Mouse (Mus musculus) CH12.LX (cell line): ENCODE results near the gene Trp73. TPM values are rescaled to one million over a fixed set of nuclear protein-coding genes. Genes with fewer than 3 reads are reported as not detected.
A peak's percentile ranks its signal among the peaks of the same experiment; 100 is the strongest.

Experiments
- DNase-seq: peaks from one replicate; pipeline ENCODE4 v3.0.0-alpha.2; 2013; ENCODE audit errors: extremely low read depth
- H3K27ac ChIP-seq: 2 replicates; pipeline ENCODE4 v1.5.1; 2012; ENCODE audit warnings: low read depth, mild to moderate bottlenecking, control low read depth, moderate library complexity; ENCODE audit not compliant: insufficient read depth
- H3K27me3 ChIP-seq: replicated peaks from 2 replicates; pipeline ENCODE3; 2012; ENCODE audit warnings: inconsistent platforms
- H3K36me3 ChIP-seq, 2 experiments: replicated peaks in 1 of 2; 2 replicates each; pipeline versions ENCODE3 to v1.6.1; 2012; ENCODE audit warnings: inconsistent platforms in 1 of 2, low read length in 1 of 2, mild to moderate bottlenecking in 1 of 2, mixed read lengths in 1 of 2, moderate library complexity in 1 of 2; ENCODE audit not compliant: control insufficient read depth in 1 of 2, insufficient read depth in 1 of 2
- H3K4me1 ChIP-seq, 2 experiments: 2 replicates each; pipeline ENCODE4 v1.6.1; 2012; ENCODE audit warnings: inconsistent platforms in 1 of 2, moderate library complexity in 1 of 2; ENCODE audit not compliant: insufficient read depth in 2 of 2, control insufficient read depth in 1 of 2
- H3K4me2 ChIP-seq: 2 replicates; pipeline ENCODE4 v1.6.1; 2012; ENCODE audit warnings: low read depth, mild to moderate bottlenecking, control low read depth; ENCODE audit not compliant: poor library complexity, insufficient read depth, severe bottlenecking
- H3K4me3 ChIP-seq, 3 experiments: fragments of 150-350 bp in 1 of 3; sonication (generic) in 1 of 3; replicated peaks in 1 of 3; 2 replicates each; pipeline versions ENCODE3 to v1.5.1; 2011 to 2012; ENCODE audit warnings: low read depth in 2 of 3, low read length in 2 of 3, mild to moderate bottlenecking in 2 of 3, moderate library complexity in 2 of 3, control low read depth in 1 of 3, improper control_type of control experiment in 1 of 3, inconsistent platforms in 1 of 3, mixed read lengths in 1 of 3; ENCODE audit not compliant: poor library complexity in 1 of 3
- H3K79me2 ChIP-seq: replicated peaks from 2 replicates; pipeline ENCODE4 v1.6.1; 2012; ENCODE audit warnings: mild to moderate bottlenecking, moderate library complexity; ENCODE audit not compliant: control insufficient read depth, poor library complexity, insufficient read depth, severe bottlenecking; ENCODE audit errors: extremely low read depth
- H3K9ac ChIP-seq: 2 replicates; pipeline ENCODE4 v1.6.1; 2012; ENCODE audit warnings: low read depth, mild to moderate bottlenecking, control low read depth, moderate library complexity; ENCODE audit not compliant: insufficient read depth
- H3K9me3 ChIP-seq: replicated peaks from 2 replicates; pipeline ENCODE3; 2012; ENCODE audit warnings: low read length, inconsistent platforms, mixed read lengths
- BHLHE40 ChIP-seq: IDR thresholded peaks from 2 replicates; pipeline ENCODE4 v1.6.1; 2011; ENCODE audit warnings: mild to moderate bottlenecking, low read depth, low read length, improper control_type of control experiment
- CHD2 ChIP-seq: IDR thresholded peaks from 2 replicates; pipeline ENCODE4 v1.6.1; 2011; ENCODE audit warnings: low read length, improper control_type of control experiment
- ELF1 ChIP-seq: IDR thresholded peaks from 2 replicates; pipeline ENCODE4 v1.6.1; 2014; ENCODE audit warnings: low read depth, mild to moderate bottlenecking, inconsistent platforms, low read length, improper control_type of control experiment
- EP300 ChIP-seq: IDR thresholded peaks from 2 replicates; pipeline ENCODE4 v1.6.1; 2011; ENCODE audit warnings: low read length, improper control_type of control experiment
- ETS1 ChIP-seq: conservative IDR thresholded peaks from 2 replicates; pipeline ENCODE4 v1.6.1; 2012; ENCODE audit warnings: low read depth, mild to moderate bottlenecking, inconsistent platforms, low read length, improper control_type of control experiment, moderate library complexity
- HCFC1 ChIP-seq: IDR thresholded peaks from 2 replicates; pipeline ENCODE4 v1.6.1; 2012; ENCODE audit warnings: low read depth, mild to moderate bottlenecking, inconsistent platforms, low read length, improper control_type of control experiment
- IRF4 ChIP-seq: IDR thresholded peaks from 2 replicates; pipeline ENCODE4 v1.6.1; 2014; ENCODE audit warnings: low read depth, mild to moderate bottlenecking, inconsistent platforms, low read length, improper control_type of control experiment
- KAT2A ChIP-seq: IDR thresholded peaks from 2 replicates; pipeline ENCODE4 v1.6.1; 2012; ENCODE audit warnings: low read length, improper control_type of control experiment, inconsistent platforms; ENCODE audit not compliant: insufficient replicate concordance
- MAFK ChIP-seq: IDR thresholded peaks from 2 replicates; pipeline ENCODE4 v1.6.1; 2011; ENCODE audit warnings: low read length, improper control_type of control experiment; ENCODE audit not compliant: insufficient replicate concordance
- MAX ChIP-seq: IDR thresholded peaks from 2 replicates; pipeline ENCODE4 v1.6.1; 2011; ENCODE audit warnings: low read length, improper control_type of control experiment
- MAZ ChIP-seq: IDR thresholded peaks from 2 replicates; pipeline ENCODE4 v1.6.1; 2012; ENCODE audit warnings: low read depth, mild to moderate bottlenecking, inconsistent platforms, low read length, improper control_type of control experiment, moderate library complexity
- MEF2A ChIP-seq: IDR thresholded peaks from 2 replicates; pipeline ENCODE4 v1.6.1; 2014; ENCODE audit warnings: low read depth, mild to moderate bottlenecking, inconsistent platforms, low read length, improper control_type of control experiment, borderline replicate concordance
- MXI1 ChIP-seq: IDR thresholded peaks from 2 replicates; pipeline ENCODE4 v1.6.1; 2011; ENCODE audit warnings: mild to moderate bottlenecking, low read depth, low read length, improper control_type of control experiment
- POLR2A ChIP-seq: IDR thresholded peaks from 2 replicates; pipeline ENCODE4 v1.6.1; 2011; ENCODE audit warnings: low read depth, mild to moderate bottlenecking, improper control_type of control experiment, low read length
- POLR2AphosphoS2 ChIP-seq: IDR thresholded peaks from 2 replicates; pipeline ENCODE4 v1.6.1; 2011; ENCODE audit warnings: low read depth, low read length, improper control_type of control experiment
- SIN3A ChIP-seq: IDR thresholded peaks from 2 replicates; pipeline ENCODE4 v1.6.1; 2012; ENCODE audit warnings: low read length, improper control_type of control experiment, inconsistent platforms
- SMC3 ChIP-seq: IDR thresholded peaks from 2 replicates; pipeline ENCODE4 v1.6.1; 2011; ENCODE audit warnings: low read depth, low read length, improper control_type of control experiment
- TCF12 ChIP-seq: IDR thresholded peaks from 2 replicates; pipeline ENCODE4 v1.6.1; 2014; ENCODE audit warnings: low read depth, mild to moderate bottlenecking, inconsistent platforms, low read length, improper control_type of control experiment
- UBTF ChIP-seq: IDR thresholded peaks from 2 replicates; pipeline ENCODE4 v1.6.1; 2012; ENCODE audit warnings: low read depth, mild to moderate bottlenecking, inconsistent platforms, low read length, improper control_type of control experiment, moderate library complexity
- ZMIZ1 ChIP-seq: IDR thresholded peaks from 2 replicates; pipeline ENCODE4 v1.6.1; 2012; ENCODE audit warnings: low read depth, mild to moderate bottlenecking, inconsistent platforms, low read length, improper control_type of control experiment
- dilution Hi-C: fragments of 300-500 bp; cut with MboI; formaldehyde crosslinking; loops from 2 replicates; pipeline ENCODE4 v1.14.3; 2020; ENCODE audit warnings: low sequenced_read_pairs; ENCODE audit not compliant: extremely low pct_unique_long_range_greater_than_20kb, extremely low pct_ligation_motif_present
- in situ Hi-C: fragments of 300-500 bp; cut with MboI; formaldehyde crosslinking; loops from 3 replicates; pipeline ENCODE4 v1.14.3; 2019; ENCODE audit warnings: low sequenced_read_pairs, low pct_ligation_motif_present, low pct_unique_long_range_greater_than_20kb, mixed read lengths
- polyA plus RNA-seq: library from polyadenylated mRNA; unstranded; fragments of >175 nt; gene quantifications from 2 replicates; pipeline ENCODE4 v1.2.1, GENCODE M21; 2012; ENCODE audit warnings: low read depth; ENCODE audit not compliant: insufficient read length
- total RNA-seq, 2 experiments: library from RNA; depleted of rRNA; stranded (reverse); fragments of 300-350 nt in 1 of 2; fragments of >200 nt in 1 of 2; gene quantifications; 2 replicates each; pipeline ENCODE4 v1.2.3; 2012 to 2014

Gene Trp73
- total and polyA plus RNA-seq, 3 experiments, result 14.0 to 34.3 (median 30.0) TPM

DNA sequence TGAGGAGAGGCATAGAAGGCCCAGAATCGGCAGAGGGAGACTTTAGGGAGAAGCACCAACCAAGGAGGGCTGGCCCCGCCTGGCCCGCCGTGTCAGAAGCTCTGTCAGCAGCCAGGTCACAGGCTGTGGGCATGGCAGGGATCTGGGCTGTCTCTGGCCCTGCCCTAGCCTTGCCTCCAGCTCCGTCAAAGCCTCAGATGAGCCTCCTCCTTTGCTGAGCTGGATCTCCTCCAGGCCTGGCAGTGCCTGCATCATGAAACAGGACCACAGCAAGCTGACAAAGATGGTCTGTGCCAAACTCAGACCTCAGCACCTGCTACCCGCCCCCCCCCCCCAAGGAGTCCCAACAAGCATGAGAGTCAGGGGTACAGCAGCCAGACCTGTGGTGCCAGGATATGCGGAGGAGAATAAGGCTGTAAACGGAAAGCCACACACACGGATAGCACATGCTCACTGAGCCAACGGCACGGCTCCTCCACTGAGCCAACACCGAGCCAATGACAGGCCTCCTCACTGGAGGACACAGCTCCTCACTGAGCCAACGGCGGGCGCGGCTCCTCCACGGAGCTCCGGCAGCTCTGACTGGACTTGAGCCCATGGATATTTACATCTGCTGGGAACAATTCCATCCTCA lies 30.7 kb downstream of the Trp73 start:
- H3K9me3 ChIP-seq, result no peaks in the 10 kb centered on the region
- peak overlapping the region; percentile 81 for H3K27ac ChIP-seq
- peaks cover 50% of the 10 kb centered on the region for H3K79me2 ChIP-seq
- H3K4me2 ChIP-seq, result peak overlapping the region; percentile 73
- H3K9ac ChIP-seq, result peak overlapping the region; percentile 9; the same call in 1 of the 2 replicates
- peak overlapping the region in 1 of 3 experiments; percentile 17 for H3K4me3 ChIP-seq
- in situ Hi-C loops, result loop anchor here (25.0 kb wide), 1 partner anchor 1822 kb away; the partner anchor contains the start of genes Hes3 and Icmt
- no peak for DNase-seq
- dilution Hi-C loops, result no loop called here
- no peaks in the 10 kb centered on the region for H3K27me3 ChIP-seq
- H3K4me1 ChIP-seq, result peaks cover 57 to 93% of the 10 kb centered on the region in 2 experiments
- H3K36me3 ChIP-seq, result peaks cover 14 to 60% of the 10 kb centered on the region in 2 experiments
- no peak for TF ChIP-seq KAT2A
- 0 out of 2 replicates have a peak, but pooled peaks have one; percentile 8 for TF ChIP-seq HCFC1
- no peak for TF ChIP-seq MAFK
- TF ChIP-seq SMC3, result no peak
- TF ChIP-seq MAX, result 0 out of 2 replicates have a peak, but pooled peaks have one; percentile 20
- no peak; the same call in 1 of the 2 replicates for TF ChIP-seq UBTF
- 0 out of 2 replicates have a peak, but pooled peaks have one; percentile 39 for TF ChIP-seq MAZ
- TF ChIP-seq IRF4, result 0 out of 2 replicates have a peak, but pooled peaks have one; percentile 29
- TF ChIP-seq POLR2AphosphoS2, result no peak
- TF ChIP-seq MEF2A, result peak; percentile 10; the same call in 1 of the 2 replicates
- peak; percentile 26; the same call in 1 of the 2 replicates for TF ChIP-seq TCF12
- TF ChIP-seq ZMIZ1, result peak; percentile 42; the same call in 1 of the 2 replicates
- TF ChIP-seq CHD2, result 0 out of 2 replicates have a peak, but pooled peaks have one; percentile 25
- TF ChIP-seq SIN3A, result no peak
- TF ChIP-seq MXI1, result 0 out of 2 replicates have a peak, but pooled peaks have one; percentile 44
- TF ChIP-seq POLR2A, result peak; percentile 39; the same call in 1 of the 2 replicates
- TF ChIP-seq, all 38 proteins: peak for 10

DNA sequence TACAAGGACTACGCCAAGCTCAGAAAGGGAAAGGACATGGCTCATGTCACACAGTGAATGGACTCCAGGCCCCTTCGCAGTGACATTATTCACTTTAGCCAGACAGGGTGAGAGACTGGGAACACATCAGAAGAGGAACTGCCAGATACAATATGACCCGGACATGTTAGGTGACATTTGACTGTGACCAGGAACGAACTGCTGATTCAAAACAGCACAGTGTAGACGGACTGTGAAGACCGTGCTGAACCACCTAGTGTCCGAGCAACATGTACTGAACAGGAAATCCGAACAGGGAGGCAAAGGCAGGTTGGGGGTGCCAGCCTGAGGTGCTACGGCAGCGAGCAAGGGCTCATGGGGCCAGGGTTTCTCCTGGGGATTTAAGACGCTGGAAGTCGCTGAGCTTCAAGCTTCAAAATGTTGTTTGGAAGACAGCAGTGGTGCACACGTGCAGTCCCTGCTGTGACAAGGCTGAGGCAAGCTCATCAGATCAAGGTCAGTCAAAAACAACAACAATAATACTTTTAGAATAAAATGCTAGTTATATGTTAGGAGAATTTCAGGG lies 33.4 kb downstream of the Trp73 start:
- Histone ChIP-seq H3K36me3 (peaks cover 26 to 68% of the 10 kb centered on the region in 2 experiments), H3K4me3 (peak overlapping the region in 2 of 3 experiments; percentile 5 to 26), H3K9ac (peak overlapping the region; percentile 18; the same call in 1 of the 2 replicates), H3K4me2 (peak overlapping the region; percentile 30), H3K27ac (peak overlapping the region; percentile 98), H3K79me2 (peaks cover 38% of the 10 kb centered on the region), H3K4me1 (peaks cover 56 to 96% of the 10 kb centered on the region in 2 experiments), H3K9me3 (no peaks in the 10 kb centered on the region), H3K27me3 (no peaks in the 10 kb centered on the region)
- peak; percentile 51 for DNase-seq
- in situ Hi-C loops, result loop anchor here (25.0 kb wide), 1 partner anchor 1819 kb away; the partner anchor contains the start of genes Hes3 and Icmt
- no peak for TF ChIP-seq POLR2AphosphoS2
- peak; percentile 59 for TF ChIP-seq MAX
- TF ChIP-seq MEF2A, result no peak
- TF ChIP-seq IRF4, result peak; percentile 74
- peak; percentile 53 for TF ChIP-seq ELF1
- TF ChIP-seq EP300, result peak; percentile 46
- TF ChIP-seq BHLHE40, result peak; percentile 51
- no peak for TF ChIP-seq UBTF
- TF ChIP-seq TCF12, result peak; percentile 55
- TF ChIP-seq HCFC1, result peak; percentile 58
- TF ChIP-seq KAT2A, result 0 out of 2 replicates have a peak, but pooled peaks have one; percentile 13
- peak; percentile 42; the same call in 1 of the 2 replicates for TF ChIP-seq POLR2A
- TF ChIP-seq ETS1, result peak; percentile 41; the same call in 1 of the 2 replicates
- TF ChIP-seq MXI1, result peak; percentile 46; the same call in 1 of the 2 replicates
- peak; percentile 71 for TF ChIP-seq SIN3A
- TF ChIP-seq ZMIZ1, result no peak
- dilution Hi-C loops, result no loop called here
